Mouse (Mus musculus) 416B (cell line): ENCODE data around the gene Mustn1.
A peak's percentile ranks its signal among the peaks of the same experiment; 100 is the strongest.

Experiments used
- DNase-seq: peaks from one replicate; pipeline ENCODE4 v3.0.0; 2011; ENCODE audit warnings: low read depth

Gene Mustn1

DNA sequence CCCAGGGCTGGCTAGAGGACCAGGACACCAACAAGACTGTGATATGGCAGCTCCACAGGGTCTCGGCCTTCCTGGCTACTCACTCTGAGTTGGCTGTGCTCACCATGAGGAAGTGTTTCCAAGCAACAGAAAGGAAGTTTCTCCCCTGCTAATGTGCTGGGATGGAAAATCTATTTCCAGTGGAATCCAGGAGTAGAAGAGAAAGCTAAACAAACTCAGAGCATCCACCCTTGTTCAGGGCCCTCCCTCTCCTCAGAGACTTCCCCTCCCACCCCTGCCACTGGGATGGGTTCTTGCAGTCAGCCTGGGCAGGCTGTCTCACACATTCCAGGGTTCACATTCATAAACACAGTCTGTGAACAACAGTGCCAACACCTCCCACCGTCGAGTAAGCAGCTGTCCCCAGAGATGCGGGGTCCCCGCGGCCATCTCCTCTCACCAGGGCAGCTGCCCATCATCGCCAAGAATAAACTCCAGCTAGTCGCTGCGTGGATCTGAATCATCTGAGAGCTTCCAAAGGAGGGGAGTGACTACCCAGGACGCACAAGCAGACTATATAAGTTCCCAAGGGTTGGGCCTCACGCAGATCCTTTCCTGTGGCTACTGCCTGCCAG, at the start of gene Mustn1:
Gene Mustn1 (plus strand): TSS at position 243 of the 614 bp plus-strand sequence.
- DNase-seq = no peak

DNA sequence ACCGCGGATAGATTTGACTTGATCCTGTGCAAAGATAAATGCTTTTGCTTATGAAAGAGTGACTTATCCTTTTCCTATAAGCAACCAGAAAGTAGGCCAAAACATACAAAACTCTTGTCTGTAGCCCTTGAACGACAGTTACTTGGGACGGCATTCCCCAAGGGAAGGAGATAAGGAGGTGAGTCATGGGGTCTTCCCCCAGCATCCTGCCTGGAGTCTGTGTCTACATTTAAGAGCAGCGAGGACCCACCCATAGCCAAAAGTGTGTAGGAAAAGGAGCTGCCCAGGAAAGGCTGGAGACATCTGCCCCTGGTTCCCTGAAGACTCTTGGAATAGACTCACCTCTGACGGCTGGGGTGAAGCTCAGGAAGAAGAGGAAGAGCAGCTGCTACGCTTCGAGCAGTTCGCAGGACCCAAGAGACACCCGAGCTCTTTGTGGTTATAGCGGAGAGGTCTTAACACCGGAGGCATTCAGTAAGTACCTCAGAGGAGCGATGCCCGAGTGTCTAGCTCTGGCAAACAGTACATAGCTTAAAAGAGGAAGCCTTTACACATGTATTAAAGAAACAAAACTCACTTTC, 41.5 kb upstream of the Mustn1 start:
- DNase-seq = no peak

DNA sequence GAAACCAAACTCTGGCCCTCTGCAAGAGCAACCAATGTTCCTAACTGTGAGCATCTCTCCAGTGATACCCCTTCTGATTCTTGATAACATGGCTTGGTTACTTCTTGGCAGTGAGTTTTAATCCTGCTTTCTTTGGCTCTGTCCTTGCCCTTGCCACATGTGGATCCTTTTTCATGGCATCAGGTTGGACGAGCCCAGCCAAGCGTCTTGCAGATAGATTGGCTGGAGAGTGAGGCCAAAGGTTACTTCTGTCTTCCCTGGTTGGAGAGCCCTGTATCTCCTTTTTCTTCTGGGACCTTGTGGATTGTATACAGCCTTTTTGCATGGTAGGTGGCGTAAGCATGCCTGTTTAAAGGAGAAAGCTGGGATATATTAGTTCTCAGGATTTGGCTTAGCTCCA, 35.3 kb upstream of the Mustn1 start:
- DNase-seq = no peak

DNA sequence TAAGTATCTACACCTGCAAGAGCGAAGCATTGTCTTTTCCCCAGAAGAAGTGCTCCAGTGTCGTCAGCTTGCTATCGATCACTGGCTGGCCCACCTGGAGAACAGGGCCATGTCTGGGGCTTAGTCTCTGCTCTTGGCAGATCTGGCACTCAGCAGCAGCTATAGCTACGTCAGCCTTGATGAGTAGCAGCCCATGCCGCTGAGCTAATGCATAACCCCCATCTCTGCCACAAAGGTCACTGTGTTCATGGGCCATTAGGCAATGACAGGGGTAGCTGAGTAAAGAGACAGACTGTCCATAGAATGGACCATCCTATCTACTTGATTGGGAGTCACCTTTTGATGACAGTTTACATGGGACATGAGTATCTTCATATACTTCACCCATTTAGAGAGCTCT, 28.5 kb upstream of the Mustn1 start:
- DNase-seq = no peak

DNA sequence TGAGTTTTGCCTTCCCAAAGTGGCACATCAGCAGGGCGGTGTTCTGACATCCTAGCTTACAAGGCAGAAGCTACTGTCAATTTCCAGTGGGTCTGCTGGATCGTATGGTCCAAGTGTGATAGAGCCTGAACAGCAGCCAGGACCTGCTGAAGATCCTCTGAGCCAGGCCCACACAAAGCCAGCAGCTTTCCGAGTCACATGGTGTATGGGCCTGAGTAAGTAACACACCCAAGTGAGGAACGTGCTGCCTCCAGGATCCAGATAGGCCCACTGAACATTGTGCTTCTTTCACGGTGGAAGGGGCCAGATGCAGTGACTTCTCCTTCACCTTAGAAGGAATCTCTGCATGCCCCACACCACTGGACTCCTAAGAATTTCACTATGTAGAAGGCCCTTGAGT, 26.7 kb upstream of the Mustn1 start:
- no peak for DNase-seq

- no peak for DNase-seq
Measured at GRCm38 (mm10) chr14:30855316-30855715, 23.7 kb upstream of the Mustn1 start.

- peak; percentile 36 for DNase-seq
Measured at GRCm38 (mm10) chr14:30856885-30857507, 22.0 kb upstream of the Mustn1 start.

DNA sequence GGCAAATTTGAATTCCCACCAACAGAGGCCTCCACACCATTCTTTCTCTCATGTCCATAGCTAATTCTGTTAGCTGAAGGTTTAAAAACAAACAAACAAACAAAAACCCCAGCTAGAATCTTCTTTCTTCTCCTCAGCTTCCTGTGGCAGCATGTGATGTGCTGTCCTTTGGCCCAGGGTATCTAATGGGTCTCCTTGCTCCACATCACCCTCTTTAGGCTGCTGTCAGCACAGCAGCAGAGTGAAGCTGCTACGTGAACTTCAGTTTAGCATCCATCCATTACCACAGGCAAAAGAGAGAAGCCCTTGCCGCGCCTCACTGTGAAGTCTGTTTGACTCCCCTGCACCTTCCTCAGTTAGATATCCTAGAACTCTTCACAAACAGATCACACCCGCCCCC, 21.0 kb upstream of the Mustn1 start:
- peak; percentile 54 for DNase-seq

GRCm38 (mm10) chr14:30861421-30862125, 17.4 kb upstream of the Mustn1 start:
- no peak for DNase-seq

DNA sequence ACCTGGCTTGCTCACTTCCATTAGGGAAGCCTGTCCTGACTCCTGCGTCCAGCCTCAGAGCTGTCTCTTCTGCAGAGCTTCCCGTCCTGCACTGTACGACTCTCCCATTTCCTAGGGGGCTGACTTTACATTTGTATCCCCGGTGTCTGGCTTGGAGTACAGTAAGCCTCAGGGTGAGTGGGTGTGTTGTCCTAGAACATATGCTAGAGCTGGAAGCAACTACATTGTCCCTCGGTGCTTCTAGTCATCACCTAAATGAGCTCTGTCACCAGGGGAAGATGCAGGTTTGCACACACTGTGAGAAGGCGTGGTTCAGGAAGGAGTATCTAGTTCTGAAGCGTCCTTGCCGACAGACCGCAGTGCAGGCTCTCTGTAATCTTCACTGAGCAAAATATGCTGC, 16.6 kb upstream of the Mustn1 start:
- no peak for DNase-seq

GRCm38 (mm10) chr14:30865311-30865710, 13.7 kb upstream of the Mustn1 start:
- peak; percentile 59 for DNase-seq

GRCm38 (mm10) chr14:30867042-30867441, 12.0 kb upstream of the Mustn1 start:
- DNase-seq = peak; percentile 73

- no peak for DNase-seq
Measured at GRCm38 (mm10) chr14:30868826-30869225, 10.2 kb upstream of the Mustn1 start.

DNA sequence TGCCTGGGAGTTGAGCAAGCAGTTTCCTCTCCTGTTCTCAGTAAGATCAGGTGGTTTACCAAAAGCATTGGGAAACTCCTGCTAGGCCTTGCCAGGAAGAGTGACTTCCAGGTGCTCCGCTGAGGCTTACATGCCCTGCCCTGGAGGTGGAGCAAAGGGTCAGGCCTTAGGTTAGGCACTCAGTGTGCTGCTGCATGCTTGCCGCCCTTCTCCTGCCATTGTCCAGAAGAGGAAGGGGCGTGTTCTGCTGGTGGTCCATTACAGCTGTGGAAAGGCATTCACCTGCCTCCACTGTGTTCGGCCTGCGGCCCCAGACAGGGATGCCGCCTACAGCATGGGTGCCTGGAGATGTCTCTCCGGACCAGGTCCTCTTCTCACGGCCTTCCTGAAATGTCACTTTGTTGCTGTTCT, 9.6 kb upstream of the Mustn1 start:
- no peak for DNase-seq

- no peak for DNase-seq
Measured at GRCm38 (mm10) chr14:30870206-30871147, 8.5 kb upstream of the Mustn1 start.

- no peak for DNase-seq
Measured at GRCm38 (mm10) chr14:30874095-30874700, 4.8 kb upstream of the Mustn1 start.

DNA sequence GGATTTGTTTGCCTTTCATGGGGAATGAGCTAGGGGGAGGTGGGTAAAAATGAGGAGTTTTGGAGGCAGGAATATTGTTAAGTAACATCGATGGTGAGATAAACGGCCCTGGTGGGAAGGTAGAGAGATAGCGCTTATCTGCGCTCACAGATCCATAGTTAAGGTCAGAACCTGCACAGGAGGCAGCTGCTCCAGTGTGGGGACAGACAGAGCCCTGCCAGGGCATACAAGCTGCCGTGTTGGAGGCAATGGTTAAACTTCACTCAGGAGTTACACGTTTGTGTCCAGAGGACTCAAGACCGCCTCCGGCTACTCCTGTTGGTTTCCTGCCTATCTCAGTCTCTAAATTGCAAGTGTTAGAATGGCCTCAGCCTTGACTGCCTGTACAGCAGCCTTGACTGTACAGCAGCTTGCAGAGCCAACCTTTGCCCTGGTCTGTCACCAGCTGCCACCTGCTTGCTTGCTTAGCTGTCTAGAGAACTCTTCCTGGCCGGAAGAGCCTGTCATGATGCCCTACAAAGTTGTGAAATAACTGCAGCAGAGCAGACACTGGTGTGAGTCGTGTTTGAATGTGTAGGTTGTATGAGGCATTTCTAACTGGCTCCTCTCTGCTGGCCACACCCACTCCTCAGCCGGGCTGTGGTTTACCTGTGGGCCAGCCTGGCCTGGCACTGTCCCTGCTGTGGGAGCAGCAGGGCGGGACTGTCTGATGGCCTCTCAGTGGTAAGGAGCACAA, 3.7 kb upstream of the Mustn1 start:
- peak; percentile 87 for DNase-seq

DNA sequence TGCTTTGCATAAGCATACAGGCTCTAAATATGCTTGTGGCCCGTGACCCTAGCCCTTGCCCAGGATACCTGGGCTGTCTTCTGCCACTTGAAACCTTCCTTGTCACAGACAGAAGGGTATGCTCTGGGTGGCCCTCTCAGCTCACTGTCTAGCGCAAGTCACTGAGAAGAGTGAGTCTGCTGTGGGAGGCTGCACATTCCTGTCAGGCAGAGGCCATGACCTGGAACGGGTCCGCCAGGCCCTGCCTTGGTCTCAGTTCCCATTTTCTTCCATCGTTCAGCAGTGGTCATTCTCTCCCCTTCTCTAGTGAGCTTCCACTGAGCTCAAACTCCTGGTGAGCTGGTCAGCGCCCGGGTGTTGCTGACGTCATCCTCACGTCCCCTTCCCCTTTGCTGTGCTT, 3.0 kb upstream of the Mustn1 start:
- DNase-seq = no peak

GRCm38 (mm10) chr14:30876451-30876850, 2.5 kb upstream of the Mustn1 start:
- no peak for DNase-seq

- DNase-seq = peak; percentile 81
Measured at GRCm38 (mm10) chr14:30877827-30878226, 1.2 kb upstream of the Mustn1 start.

DNA sequence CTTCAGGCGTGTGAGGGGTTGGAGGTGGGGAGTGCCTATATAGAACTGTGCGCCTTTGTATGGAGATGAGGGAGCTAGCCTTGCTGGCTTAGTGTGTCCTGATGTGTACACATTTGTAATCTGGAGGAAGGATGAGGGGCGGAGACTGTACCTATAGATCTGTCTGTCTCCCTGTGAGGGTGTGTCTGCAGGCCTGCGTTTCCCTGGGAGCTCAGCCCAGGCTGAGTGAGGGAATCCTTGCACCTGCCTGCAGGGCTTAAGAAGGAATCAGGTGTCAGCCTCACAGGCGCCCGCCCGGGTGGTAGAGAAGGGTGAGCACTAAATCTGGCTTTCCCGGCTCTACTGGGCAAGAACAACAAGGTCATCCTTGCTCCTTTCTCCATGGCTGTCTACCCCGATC, 794 bp downstream of the Mustn1 start:
- no peak for DNase-seq
